Mouse (Mus musculus) adrenal gland, postnatal 14 days (tissue): ENCODE measurements around the gene Eepd1. TPM values are rescaled to one million over a fixed set of nuclear protein-coding genes. Genes with fewer than 3 reads are reported as not detected.

Source experiments
- DNase-seq: peaks from one replicate; pipeline ENCODE4 v3.0.0; 2021; ENCODE audit warnings: mixed read lengths
- total RNA-seq: library from RNA; stranded (reverse); gene quantifications from 2 replicates; pipeline ENCODE4 v1.2.3, GENCODE M21; 2021

Eepd1 gene
- total RNA-seq, 1 experiment from 2014 or later: 19.8 TPM

GRCm38 (mm10) chr9:25578674-25579596, 97.6 kb downstream of the Eepd1 start:
- DNase-seq: no peak

DNA sequence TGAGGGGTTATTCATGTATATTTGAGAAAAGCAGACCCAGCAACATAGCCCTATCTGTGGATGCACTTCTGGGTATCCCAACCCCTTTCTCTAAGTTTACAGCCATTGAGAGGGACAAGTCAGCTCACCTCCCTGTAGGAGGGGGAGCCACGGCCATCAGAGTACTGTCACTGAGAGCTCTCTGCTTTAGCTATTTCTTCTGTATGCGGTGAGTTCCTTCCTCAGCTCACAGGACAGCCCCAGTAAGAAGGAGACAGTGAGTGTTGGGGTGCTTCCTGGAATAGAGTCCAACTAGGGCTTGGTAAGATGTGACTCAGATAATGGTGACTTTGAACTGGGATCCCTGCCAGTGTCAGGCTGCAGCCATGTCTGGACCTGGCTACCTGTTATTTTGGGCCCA, 102.3 kb downstream of the Eepd1 start:
- no peak for DNase-seq

- DNase-seq: no peak
Observed at GRCm38 (mm10) chr9:25585614-25586013, 104.3 kb downstream of the Eepd1 start.

DNA sequence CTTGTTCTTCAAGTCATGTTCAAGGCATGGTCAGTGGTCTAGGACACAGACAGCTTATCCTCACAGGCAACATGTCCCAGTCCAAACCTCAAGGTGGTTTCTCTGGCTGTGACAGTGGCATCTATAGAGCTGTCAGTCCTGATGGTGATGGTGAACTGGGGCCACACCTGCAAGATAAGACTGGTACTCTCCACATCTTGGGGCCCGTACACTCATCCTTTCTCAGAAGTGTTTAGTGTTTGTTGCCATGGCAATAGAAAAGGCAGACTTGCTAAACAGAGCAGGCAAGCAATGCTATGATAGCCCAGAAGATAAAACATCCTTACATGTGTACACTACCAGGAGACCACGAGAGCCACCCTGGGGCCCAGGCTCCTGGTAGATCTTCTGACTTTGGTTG, 107.2 kb downstream of the Eepd1 start:
- no peak for DNase-seq

DNA sequence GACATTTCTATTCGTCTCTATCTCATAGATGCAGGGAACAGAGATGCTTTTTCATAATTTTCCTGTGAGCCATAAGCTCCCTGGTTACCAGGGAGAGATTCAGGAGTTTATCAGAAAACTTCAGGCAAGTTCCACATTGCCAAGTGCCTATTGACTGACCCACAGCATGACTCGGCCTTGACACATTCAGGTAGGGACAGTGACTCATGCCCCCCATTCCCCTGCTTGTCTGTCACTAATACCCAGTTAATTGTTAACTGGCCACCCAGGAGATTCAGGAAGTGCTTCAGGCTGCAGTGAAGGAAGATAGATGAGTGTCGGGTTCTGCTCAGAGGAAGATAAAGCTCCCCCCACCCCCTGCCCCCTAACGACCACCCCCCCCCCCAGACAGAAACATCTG, 109.4 kb downstream of the Eepd1 start:
- no peak for DNase-seq

- peak; percentile 59 for DNase-seq
Observed at GRCm38 (mm10) chr9:25591390-25592354, 110.3 kb downstream of the Eepd1 start.

- peak; percentile 48 for DNase-seq
Observed at GRCm38 (mm10) chr9:25592355-25592955, 111.1 kb downstream of the Eepd1 start.

- no peak for DNase-seq
Observed at GRCm38 (mm10) chr9:25624744-25625143, 143.4 kb downstream of the Eepd1 start.

DNA sequence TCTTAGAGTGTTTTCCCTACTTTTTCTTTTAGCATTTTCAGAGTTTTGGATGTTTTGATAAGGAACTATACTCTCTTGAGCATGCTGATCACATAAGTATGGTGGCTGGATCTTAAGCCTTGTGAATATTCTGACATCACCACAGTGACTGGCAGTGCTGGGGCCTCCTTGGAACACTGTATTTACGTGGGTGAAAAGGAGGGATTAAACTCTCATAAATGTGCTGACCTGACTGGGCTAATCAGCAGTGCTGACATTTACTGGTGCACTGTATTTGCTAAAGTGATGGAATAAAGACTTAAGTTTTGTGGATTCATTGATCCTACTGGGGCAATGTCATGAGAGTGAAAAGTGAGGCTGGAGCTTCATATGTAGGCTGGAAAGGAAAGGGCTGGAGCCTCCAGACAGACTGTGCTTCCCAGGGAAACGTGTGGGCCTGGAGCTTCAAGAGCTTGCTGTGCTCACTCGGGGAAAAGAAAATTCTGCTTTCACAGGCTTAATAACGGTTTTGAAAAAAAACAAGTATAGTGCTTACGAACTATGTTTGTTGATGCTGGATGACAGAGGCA, 148.3 kb downstream of the Eepd1 start:
- DNase-seq: no peak

Other genes starting within 250 kb of the Eepd1 start
- gene Sept7, start 229.1 kb upstream of the Eepd1 start, total RNA-seq: 118 and 134 TPM in 2 replicates